Comparison of ENCODE assay signal across 9 mouse cellular contexts in genomic region chr11:117618214-117618613, GRCm38 (mm10). TPM values are rescaled to one million over a fixed set of nuclear protein-coding genes. Genes with fewer than 3 reads are reported as not detected.
A peak's percentile ranks its signal among the peaks of the same experiment; 100 is the strongest.
DNase-seq lines count a peak whose midpoint lies in the region; ATAC-seq and TF ChIP-seq lines count a peak whose summit lies in the region.
"Had no signal": no experiment of that assay in that cellular context is flagged by ENCODE, and none has a peak within 500 bp of the region (broad histone marks: within the 10 kb centered on the region; RNA-seq: fewer than 3 reads in every experiment).

No protein-coding gene starts in this region.

- no peak for TF ChIP-seq CTCF in gastrocnemius, adult 2 months (IDR thresholded peaks at IDR 0.05)
- no peak for TF ChIP-seq CTCF in liver, postnatal 0 days (IDR thresholded peaks at IDR 0.05; ENCODE audit: low read depth)

- H3K27me3 ChIP-seq in intestine, embryonic 15.5 days (replicated peaks) = peaks cover 18% of the 10 kb centered on the region
- H3K27me3 ChIP-seq in liver, postnatal 0 days (ENCODE audit: insufficient read depth, low read length) = peaks cover 39% of the 10 kb centered on the region

- intact Hi-C loops in gastrocnemius, adult 2 months (cut with DNase I) = loop anchor here (10.0 kb wide), 1 partner anchor 233 kb away; no protein-coding TSS in a partner anchor

- H3K4me2 ChIP-seq in intestine, embryonic 15.5 days (replicated peaks) = peak overlapping the region; percentile 44
- no peak overlapping the region for H3K4me2 ChIP-seq in liver, postnatal 0 days (ENCODE audit: low read depth, low read length)

- WGBS in intestine, embryonic 15.5 days = 5% methylated on average over 3 of the region's 3 CpGs
- 11% methylated on average over 3 of the region's 3 CpGs for WGBS in liver, postnatal 0 days (ENCODE audit: insufficient replicate concordance)

- H3K4me1 ChIP-seq in intestine, embryonic 15.5 days (replicated peaks) = peaks cover 31% of the 10 kb centered on the region
- peaks cover 5% of the 10 kb centered on the region for H3K4me1 ChIP-seq in liver, postnatal 0 days (ENCODE audit: insufficient read depth)

- 0 out of 2 replicates have a peak, but pooled peaks have one; percentile 14 for TF ChIP-seq EP300 in liver, postnatal 0 days (IDR thresholded peaks at IDR 0.05; ENCODE audit: low read depth)

- no peak overlapping the region for H3K9ac ChIP-seq in intestine, embryonic 15.5 days
- no peak overlapping the region for H3K9ac ChIP-seq in liver, postnatal 0 days (replicated peaks)

- 0 out of 2 replicates have a peak, but pooled peaks have one; percentile 39 for ATAC-seq in intestine, embryonic 15.5 days
- ATAC-seq in liver, postnatal 0 days = peak; percentile 91
- ATAC-seq in cerebellum, adult (ENCODE audit: insufficient number of reproducible peaks, low FRiP score, low TSS enrichment) = no peak
- ATAC-seq in CD4-positive, CD25-positive, alpha-beta regulatory T cell, adult 4 months = no peak

- H3K9me3 ChIP-seq in intestine, embryonic 15.5 days = no peaks in the 10 kb centered on the region
- no peaks in the 10 kb centered on the region for H3K9me3 ChIP-seq in liver, postnatal 0 days (ENCODE audit: low read length)

- H3K4me3 ChIP-seq in gastrocnemius, adult 2 months = no peak overlapping the region; the same call in 1 of the 2 replicates
- no peak overlapping the region for H3K4me3 ChIP-seq in intestine, embryonic 15.5 days (replicated peaks)
- no peak overlapping the region for H3K4me3 ChIP-seq in liver, postnatal 0 days (ENCODE audit: low read depth, low read length)

- H3K27ac ChIP-seq in gastrocnemius, adult 2 months = peak overlapping the region; percentile 48; the same call in 1 of the 2 replicates
- 0 out of 2 replicates have a peak overlapping the region, but pooled peaks have one; percentile 46 for H3K27ac ChIP-seq in intestine, embryonic 15.5 days
- H3K27ac ChIP-seq in liver, postnatal 0 days (ENCODE audit: low read depth) = no peak overlapping the region

- no peaks in the 10 kb centered on the region for H3K36me3 ChIP-seq in intestine, embryonic 15.5 days
- H3K36me3 ChIP-seq in liver, postnatal 0 days (replicated peaks; ENCODE audit: insufficient read depth, low read length) = no peaks in the 10 kb centered on the region

- peak; percentile 53 for DNase-seq in gastrocnemius, adult 2 months
- DNase-seq in gastrocnemius, adult 8-10 months (ENCODE audit: low spot score in 2 of 2) = no peak
- peak; percentile 45 for DNase-seq in adrenal gland, postnatal 25 days
- DNase-seq in liver, postnatal 0 days = peak; percentile 58
- no peak for DNase-seq in testis, postnatal 10 days (ENCODE audit: low spot score)
- DNase-seq: lung, postnatal 4 days had no signal

RNA-seq across cellular contexts. Expression of gene Tnrc6c, which starts 35.9 kb away (rescaled TPM):
- total RNA-seq in gastrocnemius, adult 2 months (2021) = 10 to 100 TPM; 18.5 to 24.8 TPM
- 10 to 100 TPM; 17.0 to 20.8 (median 18.6) TPM for total RNA-seq in gastrocnemius, adult 8-10 months (2022)
- 24.1 and 29.4 TPM in 2 replicates for total RNA-seq in adrenal gland, postnatal 25 days (2021)
- polyA plus RNA-seq in intestine, embryonic 15.5 days (2015; fragmentation: Nextera tagmentation; extraction: Ambion mirVana) = 9.6 TPM in 2 replicates
- polyA plus RNA-seq in liver, postnatal 0 days (2015; fragmentation: Nextera tagmentation; extraction: Ambion mirVana) = 2.8 and 3.0 TPM in 2 replicates
- polyA plus RNA-seq in CD4-positive, CD25-positive, alpha-beta regulatory T cell, adult 4 months (2017; shearing (Covaris generic)) = 10 to 100 TPM; 19.6 to 21.4 TPM

Comparison
In these comparisons a context has a peak if more than half of its experiments do, and no peak if none do; other contexts are left out.
1. DNase-seq: peak in gastrocnemius, adult 2 months (single experiment), adrenal gland, postnatal 25 days (single experiment) and liver, postnatal 0 days (single experiment); none in gastrocnemius, adult 8-10 months (0 of 2) and testis, postnatal 10 days (single experiment).
2. ATAC-seq: peak in intestine, embryonic 15.5 days (single experiment) and liver, postnatal 0 days (single experiment); none in cerebellum, adult (single experiment) and CD4-positive, CD25-positive, alpha-beta regulatory T cell, adult 4 months (single experiment).